Mouse (Mus musculus) cortical plate, adult 2 months (tissue): ENCODE results near the gene Rreb1.

Experiments used
- CTCF ChIP-seq: fragments of 200-500 bp; IDR thresholded peaks from 2 replicates; pipeline ENCODE4 v1.5.1; 2011; ENCODE audit warnings: mild to moderate bottlenecking, control low read depth, low read length; ENCODE audit not compliant: insufficient read depth; ENCODE audit errors: extremely low read depth
- POLR2A ChIP-seq: fragments of 200-500 bp; IDR thresholded peaks from 2 replicates; pipeline ENCODE4 v1.6.1; 2011; ENCODE audit warnings: mild to moderate bottlenecking, low read length, control low read depth; ENCODE audit not compliant: insufficient read depth; ENCODE audit errors: extremely low read depth

DNA sequence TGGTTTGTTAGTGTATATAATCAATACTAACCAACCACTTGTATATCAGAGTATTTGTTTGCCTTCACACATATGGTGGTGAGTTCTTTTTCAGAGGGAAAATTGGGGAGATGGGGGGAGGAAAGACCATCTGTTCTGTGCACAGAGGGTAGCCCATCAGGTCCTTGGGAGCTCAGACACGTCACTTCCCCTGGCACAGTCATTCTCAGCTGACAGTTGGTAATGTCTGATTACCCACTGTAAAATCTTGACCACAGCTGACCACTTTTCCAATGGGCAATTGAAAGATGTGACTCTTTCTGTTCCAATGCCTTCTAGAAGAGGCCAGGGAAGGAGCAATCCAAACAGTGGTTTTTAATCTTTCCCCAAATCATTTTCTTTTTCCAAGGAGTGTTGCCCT, 101.8 kb downstream of the Rreb1 start:
- TF ChIP-seq CTCF (no peak), POLR2A (no peak)
